Mouse (Mus musculus) hindbrain, embryonic 16.5 days (tissue): Measurements from ENCODE around the gene Pygo2. TPM values are rescaled to one million over a fixed set of nuclear protein-coding genes. Genes with fewer than 3 reads are reported as not detected.

Source experiments
- ATAC-seq: fragments of 200-750 bp; cut with Nextera tagmentation; 2 replicates; pipeline ENCODE4 v1.8.0; 2017; ENCODE audit warnings: moderate TSS enrichment, moderate library complexity
- H3K27ac ChIP-seq: fragments of 300-500 bp; sonication (generic); 2 replicates; pipeline ENCODE4 v1.5.1; 2014; ENCODE audit warnings: low read depth, mild to moderate bottlenecking, control low read depth, low read length, moderate library complexity
- H3K27me3 ChIP-seq: fragments of 300-500 bp; sonication (generic); replicated peaks from 2 replicates; pipeline ENCODE4 v1.6.1; 2014; ENCODE audit warnings: low read length; ENCODE audit not compliant: control insufficient read depth, insufficient read depth
- H3K36me3 ChIP-seq: fragments of 300-500 bp; sonication (generic); 2 replicates; pipeline ENCODE4 v1.6.1; 2014; ENCODE audit warnings: mild to moderate bottlenecking, low read length, moderate library complexity, mixed read lengths; ENCODE audit not compliant: control insufficient read depth, insufficient read depth
- H3K4me1 ChIP-seq: fragments of 300-500 bp; sonication (generic); 2 replicates; pipeline ENCODE4 v1.6.1; 2014; ENCODE audit warnings: low read depth, low read length; ENCODE audit not compliant: control insufficient read depth, insufficient read depth
- H3K4me2 ChIP-seq: fragments of 300-500 bp; sonication (generic); 2 replicates; pipeline ENCODE4 v1.6.1; 2014; ENCODE audit warnings: mild to moderate bottlenecking, low read length, control low read depth, moderate library complexity
- H3K4me3 ChIP-seq: fragments of 300-500 bp; sonication (generic); 2 replicates; pipeline ENCODE4 v1.5.1; 2014; ENCODE audit warnings: mild to moderate bottlenecking, low read length, control low read depth, moderate library complexity
- H3K9ac ChIP-seq: fragments of 300-500 bp; sonication (generic); 2 replicates; pipeline ENCODE4 v1.6.1; 2014; ENCODE audit warnings: low read depth, mild to moderate bottlenecking, control low read depth, low read length, moderate library complexity
- H3K9me3 ChIP-seq: fragments of 300-500 bp; sonication (generic); 2 replicates; pipeline ENCODE4 v1.6.1; 2014; ENCODE audit warnings: mild to moderate bottlenecking, low read length, moderate library complexity; ENCODE audit not compliant: control insufficient read depth
- WGBS: fragments of 180-500 bp; shearing (Covaris S2); extraction: QIAGEN DNeasy Blood & Tissue Kit; methylation state at CpG from one replicate; pipeline ENCODE4 v1.1.7; 2014; 5-methylcytosine and 5-hydroxymethylcytosine counted together
- polyA plus RNA-seq: library from polyadenylated mRNA; unstranded; fragments of >200 nt; fragmentation: Nextera tagmentation; extraction: Ambion mirVana; gene quantifications from 2 replicates; pipeline ENCODE4 v1.2.1, GENCODE M21; 2015

Gene Pygo2
- polyA plus RNA-seq, 1 experiment from 2014 or later = 34.1 TPM

- H3K4me2 ChIP-seq = peak overlapping the region; percentile 56
- peaks cover 11% of the 10 kb centered on the region for H3K4me1 ChIP-seq
- ATAC-seq = peak; percentile 61
- WGBS = 45% methylated on average over 13 of the region's 13 CpGs
- H3K4me3 ChIP-seq = peak overlapping the region; percentile 51
- H3K27ac ChIP-seq = peak overlapping the region; percentile 80; the same call in 1 of the 2 replicates
- H3K9me3 ChIP-seq = no peaks in the 10 kb centered on the region
- no peak overlapping the region; the same call in 1 of the 2 replicates for H3K9ac ChIP-seq
- no peaks in the 10 kb centered on the region for H3K27me3 ChIP-seq
- H3K36me3 ChIP-seq = no peaks in the 10 kb centered on the region
Observed at GRCm38 (mm10) chr3:89458372-89458964, 28.5 kb downstream of the Pygo2 start.

DNA sequence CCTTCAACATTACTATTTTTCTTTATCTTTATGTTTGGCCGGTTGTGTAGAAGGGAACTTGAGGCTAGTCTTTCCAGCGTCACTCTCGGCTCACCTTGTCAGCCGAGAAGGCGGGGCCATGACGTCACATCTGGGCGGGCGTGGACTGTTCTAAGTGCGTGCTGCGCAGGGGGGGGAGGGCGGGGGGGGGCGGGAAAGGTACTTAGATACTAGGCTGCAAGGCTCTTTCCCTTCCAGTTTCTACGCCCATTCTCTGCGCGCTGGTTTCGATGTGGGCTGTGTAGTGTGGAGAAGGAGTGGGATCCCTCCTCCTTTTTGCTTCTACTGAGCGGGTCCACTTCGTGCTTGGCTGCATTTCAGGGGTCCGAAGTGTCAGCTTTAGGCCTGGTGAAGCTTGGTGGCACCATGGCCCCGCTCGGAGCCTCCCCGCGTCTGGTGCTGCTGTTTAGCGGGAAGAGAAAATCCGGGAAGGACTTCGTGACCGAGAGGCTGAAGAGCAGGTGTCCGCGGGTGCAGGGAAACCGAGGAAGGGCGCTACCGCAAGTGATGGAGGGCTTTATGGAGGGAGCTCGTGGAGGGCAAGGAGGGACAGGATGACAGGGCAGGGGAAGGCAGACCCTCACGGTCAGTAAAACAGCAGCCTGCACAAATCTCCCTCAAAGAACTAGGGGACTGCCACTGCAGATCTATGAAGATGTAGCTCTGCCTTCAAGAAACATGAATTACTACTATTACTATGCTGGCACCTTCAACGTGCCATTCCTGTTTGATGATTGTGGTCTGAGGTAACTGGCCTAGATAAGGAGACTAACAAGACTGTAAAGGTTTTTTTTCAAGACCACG is 29.2 kb downstream of the Pygo2 start:
- peaks cover 11% of the 10 kb centered on the region for H3K4me1 ChIP-seq
- WGBS = under 1% methylated on average over 32 of the region's 36 CpGs
- H3K27ac ChIP-seq = peak overlapping the region; percentile 80
- H3K4me2 ChIP-seq = peak overlapping the region; percentile 56
- no peaks in the 10 kb centered on the region for H3K27me3 ChIP-seq
- no peaks in the 10 kb centered on the region for H3K36me3 ChIP-seq
- peak overlapping the region; percentile 51 for H3K4me3 ChIP-seq
- ATAC-seq = peak; percentile 91
- peak overlapping the region; percentile 77 for H3K9ac ChIP-seq
- no peaks in the 10 kb centered on the region for H3K9me3 ChIP-seq

GRCm38 (mm10) chr3:89468268-89468667 is 38.3 kb downstream of the Pygo2 start:
- Histone ChIP-seq H3K4me2 (no peak overlapping the region), H3K36me3 (peaks cover 9% of the 10 kb centered on the region), H3K27me3 (no peaks in the 10 kb centered on the region), H3K4me1 (no peaks in the 10 kb centered on the region), H3K9ac (no peak overlapping the region), H3K27ac (no peak overlapping the region), H3K9me3 (no peaks in the 10 kb centered on the region), H3K4me3 (no peak overlapping the region)
- ATAC-seq = no peak
- 55% methylated on average over 4 of the region's 4 CpGs for WGBS

DNA sequence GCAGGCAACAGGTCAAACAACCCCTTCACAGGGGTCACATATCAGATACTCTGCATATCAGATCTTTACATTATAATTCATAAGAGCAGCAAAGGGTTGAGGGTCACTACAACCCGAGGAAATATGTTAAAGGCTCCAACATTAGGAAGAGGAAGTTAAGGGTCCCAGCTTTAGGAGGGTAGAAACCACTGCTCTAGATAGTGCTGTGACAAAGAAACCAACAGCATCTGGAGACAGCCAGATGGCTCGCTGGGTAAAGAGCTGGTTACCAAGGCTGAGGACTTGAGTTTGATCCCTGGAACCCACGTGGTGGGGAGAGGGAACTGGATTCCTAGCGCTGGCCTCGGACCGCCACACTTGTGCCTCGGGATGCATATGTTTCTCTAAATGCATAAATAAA is 42.3 kb downstream of the Pygo2 start:
- Histone ChIP-seq H3K4me3 (no peak overlapping the region), H3K27ac (no peak overlapping the region), H3K36me3 (peaks cover 9% of the 10 kb centered on the region), H3K4me1 (no peaks in the 10 kb centered on the region), H3K27me3 (no peaks in the 10 kb centered on the region), H3K9ac (no peak overlapping the region), H3K9me3 (no peaks in the 10 kb centered on the region), H3K4me2 (no peak overlapping the region)
- ATAC-seq = no peak
- WGBS = 80% methylated on average over 7 of the region's 7 CpGs

- Histone ChIP-seq H3K9me3 (no peaks in the 10 kb centered on the region), H3K27ac (no peak overlapping the region), H3K4me2 (no peak overlapping the region), H3K4me3 (no peak overlapping the region), H3K9ac (no peak overlapping the region), H3K36me3 (no peaks in the 10 kb centered on the region), H3K4me1 (no peaks in the 10 kb centered on the region), H3K27me3 (no peaks in the 10 kb centered on the region)
- 71% methylated on average over 6 of the region's 6 CpGs for WGBS
- ATAC-seq = no peak
Observed at GRCm38 (mm10) chr3:89473838-89474237, 43.8 kb downstream of the Pygo2 start.

- Histone ChIP-seq H3K4me1 (no peaks in the 10 kb centered on the region), H3K9ac (no peak overlapping the region), H3K4me2 (no peak overlapping the region), H3K36me3 (no peaks in the 10 kb centered on the region), H3K27me3 (no peaks in the 10 kb centered on the region), H3K9me3 (no peaks in the 10 kb centered on the region), H3K27ac (no peak overlapping the region), H3K4me3 (no peak overlapping the region)
- 79% methylated on average over 6 of the region's 6 CpGs for WGBS
- ATAC-seq = no peak
Observed at GRCm38 (mm10) chr3:89479055-89479454, 49.0 kb downstream of the Pygo2 start.

- no peak overlapping the region for H3K4me2 ChIP-seq
- H3K4me1 ChIP-seq = no peaks in the 10 kb centered on the region; the same call in 1 of the 2 replicates
- ATAC-seq = no peak
- 33% methylated on average over 2 of the region's 2 CpGs for WGBS
- no peaks in the 10 kb centered on the region for H3K36me3 ChIP-seq
- H3K4me3 ChIP-seq = no peak overlapping the region
- H3K9ac ChIP-seq = no peak overlapping the region
- H3K27me3 ChIP-seq = no peaks in the 10 kb centered on the region
- H3K27ac ChIP-seq = no peak overlapping the region
- no peaks in the 10 kb centered on the region for H3K9me3 ChIP-seq
Observed at GRCm38 (mm10) chr3:89481488-89481887, 51.5 kb downstream of the Pygo2 start.

GRCm38 (mm10) chr3:89482249-89482648 is 52.2 kb downstream of the Pygo2 start:
- 91% methylated on average over 5 of the region's 5 CpGs for WGBS
- Histone ChIP-seq H3K4me1 (no peaks in the 10 kb centered on the region; the same call in 1 of the 2 replicates), H3K4me3 (no peak overlapping the region), H3K27ac (no peak overlapping the region), H3K27me3 (no peaks in the 10 kb centered on the region), H3K4me2 (no peak overlapping the region), H3K9me3 (no peaks in the 10 kb centered on the region), H3K9ac (no peak overlapping the region), H3K36me3 (no peaks in the 10 kb centered on the region)
- no peak for ATAC-seq
